17 mouse cellular contexts compared by ENCODE assay signal in genomic region chr3:143710805-143711469, GRCm38 (mm10).
DNase-seq lines count a peak whose midpoint lies in the region; ATAC-seq and TF ChIP-seq lines count a peak whose summit lies in the region.
"Had no signal": no experiment of that assay in that cellular context is flagged by ENCODE, and none has a peak within 500 bp of the region (broad histone marks: within the 10 kb centered on the region; RNA-seq: fewer than 3 reads in every experiment).

No protein-coding gene starts in this region.

- no peaks in the 10 kb centered on the region for H3K27me3 ChIP-seq in forebrain, postnatal 0 days (ENCODE audit: insufficient read depth, low read length)

- H3K9me3 ChIP-seq in forebrain, postnatal 0 days (ENCODE audit: low read length): no peaks in the 10 kb centered on the region; the same call in 1 of the 2 replicates

- H3K36me3 ChIP-seq in forebrain, postnatal 0 days (ENCODE audit: insufficient read depth): no peaks in the 10 kb centered on the region

- H3K4me3 ChIP-seq in layer of hippocampus, adult 2 months: peak overlapping the region; percentile 12; the same call in 1 of the 2 replicates
- no peak overlapping the region for H3K4me3 ChIP-seq in forebrain, postnatal 0 days (ENCODE audit: low read depth, low read length)

- peak; percentile 18 for DNase-seq in embryo, embryonic 10 days (ENCODE audit: low spot score)
- DNase-seq in embryo, embryonic 9.5 days (ENCODE audit: extremely low spot score): no peak
- no peak for DNase-seq in layer of hippocampus, adult 2 months (ENCODE audit: low spot score in 2 of 2)
- DNase-seq in layer of hippocampus, adult 11-12 months (ENCODE audit: low spot score): no peak
- peak; percentile 24 for DNase-seq in forebrain, postnatal 0 days
- peak; percentile 27 for DNase-seq in retina, postnatal 1 day
- no peak for DNase-seq in heart, postnatal 4 days
- DNase-seq in right cerebral cortex, postnatal 4 days: no peak
- DNase-seq: adrenal gland, adult 2 months; cerebellum, adult 18-20 months; gastrocnemius, postnatal 25 days; heart, postnatal 14 days; kidney, adult 2 months; kidney, postnatal 25 days; lung, embryonic 14.5 days; lung, postnatal 4 days; thymus, postnatal 14 days had no signal

- peak overlapping the region; percentile 71 for H3K27ac ChIP-seq in layer of hippocampus, adult 2 months
- H3K27ac ChIP-seq in forebrain, postnatal 0 days (ENCODE audit: low read depth, low read length): no peak overlapping the region

- H3K9ac ChIP-seq in forebrain, postnatal 0 days: no peak overlapping the region
- H3K9ac ChIP-seq: lung, embryonic 14.5 days had no signal

- H3K4me2 ChIP-seq in forebrain, postnatal 0 days (ENCODE audit: low read depth): no peak overlapping the region
- H3K4me2 ChIP-seq: lung, embryonic 14.5 days had no signal

- no peak for TF ChIP-seq CTCF in layer of hippocampus, adult 2 months (conservative IDR thresholded peaks at IDR 0.05)
- TF ChIP-seq CTCF in forebrain, postnatal 0 days (IDR thresholded peaks at IDR 0.05; ENCODE audit: low read depth): no peak

- 28% methylated on average over 16 of the region's 16 CpGs for WGBS in forebrain, postnatal 0 days

- no peaks in the 10 kb centered on the region for H3K4me1 ChIP-seq in forebrain, postnatal 0 days (ENCODE audit: insufficient read depth)

- ATAC-seq in forebrain, postnatal 0 days: peak; percentile 53; the same call in 1 of the 2 replicates

Comparison
In these comparisons a context has a peak if more than half of its experiments do, and no peak if none do; other contexts are left out.
1. DNase-seq: peak in embryo, embryonic 10 days (single experiment), forebrain, postnatal 0 days (single experiment) and retina, postnatal 1 day (single experiment); none in embryo, embryonic 9.5 days (single experiment), layer of hippocampus, adult 2 months (0 of 2), layer of hippocampus, adult 11-12 months (single experiment), heart, postnatal 4 days (single experiment) and right cerebral cortex, postnatal 4 days (single experiment).